Mouse (Mus musculus) heart, embryonic 12.5 days (tissue): Measurements from ENCODE around the gene Acox2. TPM values are rescaled to one million over a fixed set of nuclear protein-coding genes. Genes with fewer than 3 reads are reported as not detected.

ENCODE experiments used
- ATAC-seq: fragments of 200-750 bp; cut with Nextera tagmentation; 2 replicates; pipeline ENCODE4 v1.8.0; 2017; ENCODE audit warnings: moderate TSS enrichment, moderate library complexity; ENCODE audit not compliant: insufficient number of reproducible peaks, low FRiP score
- H3K27ac ChIP-seq: fragments of 300-500 bp; sonication (generic); 2 replicates; pipeline ENCODE4 v1.5.1; 2016; ENCODE audit warnings: mild to moderate bottlenecking, moderate library complexity; ENCODE audit not compliant: poor library complexity, severe bottlenecking
- H3K27me3 ChIP-seq: fragments of 300-500 bp; sonication (generic); replicated peaks from 2 replicates; pipeline ENCODE4 v1.6.1; 2016; ENCODE audit warnings: mild to moderate bottlenecking, moderate library complexity
- H3K36me3 ChIP-seq: fragments of 300-500 bp; sonication (generic); 2 replicates; pipeline ENCODE4 v1.6.1; 2016; ENCODE audit warnings: mild to moderate bottlenecking, moderate library complexity
- H3K4me1 ChIP-seq: fragments of 300-500 bp; sonication (generic); replicated peaks from 2 replicates; pipeline ENCODE4 v1.6.1; 2016; ENCODE audit warnings: mild to moderate bottlenecking
- H3K4me2 ChIP-seq: fragments of 300-500 bp; sonication (generic); 2 replicates; pipeline ENCODE4 v1.6.1; 2016; ENCODE audit warnings: mild to moderate bottlenecking, moderate library complexity
- H3K4me3 ChIP-seq: fragments of 300-500 bp; sonication (generic); 2 replicates; pipeline ENCODE4 v1.5.1; 2016; ENCODE audit warnings: mild to moderate bottlenecking
- H3K9ac ChIP-seq: fragments of 300-500 bp; sonication (generic); 2 replicates; pipeline ENCODE4 v1.6.1; 2016; ENCODE audit warnings: mild to moderate bottlenecking, moderate library complexity
- H3K9me3 ChIP-seq: fragments of 300-500 bp; sonication (generic); replicated peaks from 2 replicates; pipeline ENCODE4 v1.6.1; 2016; ENCODE audit warnings: mild to moderate bottlenecking, moderate library complexity
- WGBS: fragments of 180-500 bp; shearing (Covaris S2); methylation state at CpG from one replicate; pipeline ENCODE4 v1.1.7; 2016; 5-methylcytosine and 5-hydroxymethylcytosine counted together
- polyA plus RNA-seq: library from polyadenylated mRNA; unstranded; fragments of >200 nt; fragmentation: Nextera tagmentation; extraction: Ambion mirVana; gene quantifications from 2 replicates; pipeline ENCODE4 v1.2.1, GENCODE M21; 2016

The Acox2 gene
- polyA plus RNA-seq, 1 experiment from 2014 or later, result 0.18 TPM

GRCm38 (mm10) chr14:8213803-8214224, 45.3 kb downstream of the Acox2 start, which contains the start of gene Kctd6:
Kctd6 (plus strand) TSS chr14:8214140.
- peak within 1 kb of the TSS; percentile 92 for H3K27ac ChIP-seq
- H3K4me2 ChIP-seq, result peak within 1 kb of the TSS; percentile 93
- no peaks in the 10 kb centered on the region for H3K9me3 ChIP-seq
- H3K27me3 ChIP-seq, result no peaks in the 10 kb centered on the region; the same call in 1 of the 2 replicates
- WGBS, result 3% methylated on average over 45 of the region's 49 CpGs
- peak; percentile 99 for ATAC-seq
- H3K4me3 ChIP-seq, result peak within 1 kb of the TSS; percentile 74
- peaks cover 28% of the 10 kb centered on the region for H3K4me1 ChIP-seq
- peak within 1 kb of the TSS; percentile 89 for H3K9ac ChIP-seq
- no peaks in the 10 kb centered on the region for H3K36me3 ChIP-seq

- Histone ChIP-seq H3K9ac (no peak overlapping the region), H3K36me3 (no peaks in the 10 kb centered on the region), H3K27ac (no peak overlapping the region), H3K4me3 (no peak overlapping the region), H3K4me1 (peaks cover 28% of the 10 kb centered on the region), H3K27me3 (no peaks in the 10 kb centered on the region; the same call in 1 of the 2 replicates), H3K9me3 (no peaks in the 10 kb centered on the region), H3K4me2 (no peak overlapping the region)
- ATAC-seq, result no peak
- 79% methylated on average over 2 of the region's 2 CpGs for WGBS
These were observed 46.2 kb downstream of the Acox2 start for GRCm38 (mm10) chr14:8212996-8213395.

GRCm38 (mm10) chr14:8209896-8210295, 49.3 kb downstream of the Acox2 start:
- ATAC-seq, result no peak
- Histone ChIP-seq H3K9me3 (no peaks in the 10 kb centered on the region), H3K4me1 (peaks cover 28% of the 10 kb centered on the region), H3K9ac (no peak overlapping the region), H3K4me3 (no peak overlapping the region), H3K36me3 (no peaks in the 10 kb centered on the region), H3K27me3 (no peaks in the 10 kb centered on the region), H3K27ac (no peak overlapping the region), H3K4me2 (no peak overlapping the region)
- 86% methylated on average over 2 of the region's 2 CpGs for WGBS

GRCm38 (mm10) chr14:8208876-8209275, 50.3 kb downstream of the Acox2 start:
- Histone ChIP-seq H3K27ac (no peak overlapping the region; the same call in 1 of the 2 replicates), H3K27me3 (no peaks in the 10 kb centered on the region), H3K4me2 (no peak overlapping the region), H3K4me3 (no peak overlapping the region), H3K9ac (no peak overlapping the region), H3K9me3 (no peaks in the 10 kb centered on the region), H3K4me1 (peaks cover 25% of the 10 kb centered on the region), H3K36me3 (no peaks in the 10 kb centered on the region)
- no peak for ATAC-seq
- 46% methylated on average over 3 of the region's 3 CpGs for WGBS

GRCm38 (mm10) chr14:8207543-8207942, 51.6 kb downstream of the Acox2 start:
- Histone ChIP-seq H3K36me3 (no peaks in the 10 kb centered on the region), H3K4me2 (no peak overlapping the region), H3K4me3 (no peak overlapping the region), H3K27me3 (no peaks in the 10 kb centered on the region), H3K9ac (no peak overlapping the region), H3K9me3 (no peaks in the 10 kb centered on the region), H3K27ac (no peak overlapping the region), H3K4me1 (peaks cover 25% of the 10 kb centered on the region)
- WGBS, result 77% methylated on average over 5 of the region's 5 CpGs
- ATAC-seq, result no peak

GRCm38 (mm10) chr14:8207105-8207504, 52.0 kb downstream of the Acox2 start:
- WGBS, result 37% methylated on average over 5 of the region's 5 CpGs
- ATAC-seq, result no peak
- peaks cover 25% of the 10 kb centered on the region for H3K4me1 ChIP-seq
- H3K27me3 ChIP-seq, result no peaks in the 10 kb centered on the region
- no peak overlapping the region for H3K4me2 ChIP-seq
- no peak overlapping the region for H3K9ac ChIP-seq
- H3K9me3 ChIP-seq, result no peaks in the 10 kb centered on the region
- no peaks in the 10 kb centered on the region for H3K36me3 ChIP-seq
- H3K27ac ChIP-seq, result no peak overlapping the region
- no peak overlapping the region for H3K4me3 ChIP-seq

- Histone ChIP-seq H3K27me3 (no peaks in the 10 kb centered on the region), H3K36me3 (no peaks in the 10 kb centered on the region), H3K4me2 (no peak overlapping the region), H3K4me1 (peaks cover 25% of the 10 kb centered on the region), H3K27ac (no peak overlapping the region), H3K4me3 (no peak overlapping the region), H3K9ac (no peak overlapping the region), H3K9me3 (no peaks in the 10 kb centered on the region)
- ATAC-seq, result 0 out of 2 replicates have a peak, but pooled peaks have one; percentile 22
- WGBS, result 37% methylated on average over 9 of the region's 9 CpGs
These were observed 52.8 kb downstream of the Acox2 start for GRCm38 (mm10) chr14:8206179-8206910.

GRCm38 (mm10) chr14:8201715-8202114, 57.4 kb downstream of the Acox2 start:
- 71% methylated on average over 3 of the region's 3 CpGs for WGBS
- Histone ChIP-seq H3K27ac (no peak overlapping the region), H3K4me3 (no peak overlapping the region), H3K36me3 (no peaks in the 10 kb centered on the region), H3K9me3 (no peaks in the 10 kb centered on the region), H3K4me1 (peaks cover 11% of the 10 kb centered on the region), H3K27me3 (no peaks in the 10 kb centered on the region), H3K9ac (no peak overlapping the region), H3K4me2 (no peak overlapping the region)
- ATAC-seq, result no peak

GRCm38 (mm10) chr14:8200769-8201168, 58.4 kb downstream of the Acox2 start:
- H3K36me3 ChIP-seq, result no peaks in the 10 kb centered on the region
- H3K9ac ChIP-seq, result no peak overlapping the region
- H3K4me2 ChIP-seq, result no peak overlapping the region
- no peak overlapping the region for H3K27ac ChIP-seq
- peaks cover 1% of the 10 kb centered on the region for H3K4me1 ChIP-seq
- no peaks in the 10 kb centered on the region for H3K27me3 ChIP-seq
- WGBS, result 65% methylated on average over 5 of the region's 5 CpGs
- no peak overlapping the region for H3K4me3 ChIP-seq
- no peaks in the 10 kb centered on the region for H3K9me3 ChIP-seq
- ATAC-seq, result no peak

- H3K9me3 ChIP-seq, result no peaks in the 10 kb centered on the region
- H3K36me3 ChIP-seq, result no peaks in the 10 kb centered on the region
- H3K9ac ChIP-seq, result no peak overlapping the region
- no peaks in the 10 kb centered on the region for H3K27me3 ChIP-seq
- no peak overlapping the region for H3K4me3 ChIP-seq
- no peak overlapping the region for H3K27ac ChIP-seq
- WGBS, result 83% methylated on average over 6 of the region's 6 CpGs
- ATAC-seq, result no peak
- no peaks in the 10 kb centered on the region for H3K4me1 ChIP-seq
- H3K4me2 ChIP-seq, result no peak overlapping the region
These were observed 66.4 kb downstream of the Acox2 start for GRCm38 (mm10) chr14:8192727-8193126.

- no peak for ATAC-seq
- Histone ChIP-seq H3K9me3 (no peaks in the 10 kb centered on the region), H3K4me2 (no peak overlapping the region), H3K27me3 (no peaks in the 10 kb centered on the region), H3K4me3 (no peak overlapping the region), H3K36me3 (no peaks in the 10 kb centered on the region), H3K4me1 (no peaks in the 10 kb centered on the region), H3K27ac (no peak overlapping the region), H3K9ac (no peak overlapping the region)
- 65% methylated on average over 12 of the region's 12 CpGs for WGBS
These were observed 67.7 kb downstream of the Acox2 start for GRCm38 (mm10) chr14:8191331-8191965.
